Mouse (Mus musculus): ENCODE data around the gene Ulk4. TPM values are rescaled to one million over a fixed set of nuclear protein-coding genes. Genes with fewer than 3 reads are reported as not detected.

Ulk4 gene
- polyA plus RNA-seq, 1 experiment from 2014 or later: 75.9 TPM

- no peak overlapping the region for H3K4me2 ChIP-seq
- WGBS: 83% methylated on average over 5 of the region's 5 CpGs
- no peaks in the 10 kb centered on the region for H3K27me3 ChIP-seq
- H3K36me3 ChIP-seq: 0 out of 2 replicates have a peak, but pooled peaks cover 4% of the 10 kb centered on the region
- peaks cover 13% of the 10 kb centered on the region for H3K4me1 ChIP-seq (replicated peaks)
- no peak overlapping the region for H3K4me3 ChIP-seq
- no peaks in the 10 kb centered on the region for H3K9me3 ChIP-seq
- H3K9ac ChIP-seq: no peak overlapping the region
- no peak for ATAC-seq (ENCODE audit: low FRiP score, low read depth)
- no peak overlapping the region for H3K27ac ChIP-seq (replicated peaks)
Observed at GRCm38 (mm10) chr9:121279216-121279615, 2.2 kb upstream of the Ulk4 start.

DNA sequence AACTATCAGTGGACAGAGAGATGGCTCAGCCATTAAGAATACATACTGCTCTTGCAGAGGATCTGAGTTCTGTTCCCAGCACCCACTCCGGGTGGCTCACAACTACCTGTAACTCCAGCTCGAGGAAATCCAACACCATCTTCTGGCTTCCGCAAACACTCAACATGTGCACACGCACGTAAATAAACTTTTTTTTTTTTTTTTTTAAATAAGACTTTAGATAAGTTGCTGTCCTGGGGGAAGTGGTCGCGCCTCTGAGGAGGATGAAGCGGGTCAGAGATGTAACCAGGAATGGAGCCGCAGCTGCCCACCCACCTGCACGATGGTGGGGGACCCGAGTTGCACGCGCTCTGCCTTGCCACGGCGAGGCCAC, 266 bp downstream of the Ulk4 start:
- Histone ChIP-seq H3K36me3 (no peaks in the 10 kb centered on the region), H3K4me3 (peak overlapping the region; percentile 73), H3K9ac (peak overlapping the region; percentile 44), H3K9me3 (no peaks in the 10 kb centered on the region), H3K4me2 (peak overlapping the region; percentile 82), H3K4me1 (replicated peaks) (peaks cover 13% of the 10 kb centered on the region), H3K27me3 (no peaks in the 10 kb centered on the region), H3K27ac (replicated peaks) (peak overlapping the region; percentile 90)
- ATAC-seq (ENCODE audit: low FRiP score, low read depth): no peak
- WGBS: 17% methylated on average over 15 of the region's 15 CpGs

DNA sequence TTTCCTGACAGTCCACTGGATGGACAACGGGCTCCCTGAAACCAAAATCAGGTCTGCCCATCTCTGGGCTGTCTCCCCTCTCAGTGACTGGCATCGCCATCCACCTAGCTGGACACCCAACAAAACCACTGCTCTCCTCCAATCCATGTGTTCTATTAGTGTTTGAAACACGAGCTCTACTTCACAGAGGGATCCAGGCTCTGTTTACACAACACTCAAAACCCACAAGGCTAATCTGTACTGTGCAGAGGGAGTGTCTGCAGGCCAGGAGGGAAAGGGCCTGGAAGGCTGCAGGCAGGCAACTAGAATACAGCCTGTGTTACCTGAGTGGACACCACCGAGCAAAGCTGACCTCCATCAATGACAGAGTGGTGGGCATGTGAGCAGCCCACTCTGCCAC, 5.4 kb downstream of the Ulk4 start:
- H3K4me3 ChIP-seq: no peak overlapping the region
- H3K9ac ChIP-seq: no peak overlapping the region
- no peak overlapping the region for H3K4me2 ChIP-seq
- H3K9me3 ChIP-seq: no peaks in the 10 kb centered on the region
- no peaks in the 10 kb centered on the region for H3K36me3 ChIP-seq
- WGBS: 73% methylated on average over 4 of the region's 4 CpGs
- no peak for ATAC-seq (ENCODE audit: low FRiP score, low read depth)
- no peak overlapping the region for H3K27ac ChIP-seq (replicated peaks)
- H3K4me1 ChIP-seq (replicated peaks): peaks cover 4% of the 10 kb centered on the region
- no peaks in the 10 kb centered on the region for H3K27me3 ChIP-seq

DNA sequence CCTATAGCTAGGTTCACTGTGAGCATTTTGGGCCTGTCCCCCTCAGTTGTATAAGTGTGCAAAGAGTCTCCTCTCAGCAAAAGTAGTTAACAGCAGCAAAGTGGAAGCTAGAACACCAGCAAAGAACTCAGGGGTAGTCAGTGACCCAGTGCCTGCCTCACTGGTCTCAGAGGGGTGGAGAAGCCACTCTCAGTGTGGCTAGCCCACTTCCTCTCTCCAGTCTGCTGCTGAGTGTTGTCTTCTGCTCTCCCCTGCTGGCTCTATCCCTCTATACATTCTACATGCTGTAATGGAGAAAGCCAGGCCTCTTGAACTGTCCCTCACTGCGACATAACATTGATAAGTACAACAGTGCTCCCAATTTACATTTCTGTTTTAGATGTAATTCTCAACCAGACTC, 5.8 kb downstream of the Ulk4 start:
- Histone ChIP-seq H3K4me3 (no peak overlapping the region), H3K4me1 (replicated peaks) (peaks cover under 1% of the 10 kb centered on the region; the same call in 1 of the 2 replicates), H3K27ac (replicated peaks) (no peak overlapping the region), H3K9me3 (no peaks in the 10 kb centered on the region), H3K27me3 (no peaks in the 10 kb centered on the region), H3K4me2 (no peak overlapping the region), H3K9ac (no peak overlapping the region), H3K36me3 (no peaks in the 10 kb centered on the region)
- WGBS: 88% methylated on average over 1 of the region's 1 CpGs
- no peak for ATAC-seq (ENCODE audit: low FRiP score, low read depth)

DNA sequence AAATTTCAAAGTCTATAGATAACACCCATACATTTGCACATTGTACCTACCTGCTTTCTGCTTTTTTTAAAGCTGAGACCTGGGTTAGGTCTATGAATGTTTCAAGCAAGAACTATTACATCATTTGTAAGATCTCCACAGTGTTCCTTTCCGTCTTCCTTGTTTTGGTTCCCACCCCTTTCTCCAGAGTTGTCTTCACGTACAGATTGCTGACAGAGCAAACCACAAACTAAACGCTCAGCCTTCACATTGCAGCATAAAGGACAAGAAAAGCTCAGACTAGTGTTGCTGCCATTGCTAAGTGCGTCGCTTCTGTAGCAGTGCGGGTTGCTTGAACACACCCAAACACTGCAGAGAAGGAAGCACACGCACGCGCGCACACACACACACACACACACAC, 11.7 kb downstream of the Ulk4 start:
- no peak for ATAC-seq (ENCODE audit: low FRiP score, low read depth)
- 77% methylated on average over 10 of the region's 10 CpGs for WGBS
- H3K27me3 ChIP-seq: no peaks in the 10 kb centered on the region
- no peaks in the 10 kb centered on the region for H3K36me3 ChIP-seq
- H3K4me1 ChIP-seq (replicated peaks): no peaks in the 10 kb centered on the region
- H3K27ac ChIP-seq (replicated peaks): no peak overlapping the region
- H3K9ac ChIP-seq: no peak overlapping the region
- no peaks in the 10 kb centered on the region for H3K9me3 ChIP-seq
- H3K4me3 ChIP-seq: no peak overlapping the region
- no peak overlapping the region for H3K4me2 ChIP-seq

DNA sequence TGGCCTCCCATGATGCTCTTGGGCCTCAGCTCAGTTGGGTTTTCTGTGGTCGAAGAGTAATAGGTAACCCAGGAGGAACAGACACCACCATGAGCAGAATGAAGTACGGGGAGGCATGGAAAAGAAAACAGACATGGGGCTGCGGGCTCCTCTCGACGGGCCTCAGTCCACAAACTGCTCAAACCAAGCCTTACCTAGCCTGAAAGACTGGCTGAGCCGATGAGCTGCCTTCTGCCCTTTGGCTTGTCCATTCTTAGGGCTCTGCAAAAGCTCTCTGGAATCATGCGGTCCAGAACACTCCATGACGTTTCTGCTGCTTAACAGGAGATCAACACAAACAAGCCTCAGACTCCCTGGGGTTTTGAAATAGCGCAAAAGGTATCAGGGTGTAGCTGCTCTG, 19.9 kb downstream of the Ulk4 start:
- WGBS: 81% methylated on average over 9 of the region's 9 CpGs
- ATAC-seq (ENCODE audit: low FRiP score, low read depth): no peak
- no peaks in the 10 kb centered on the region for H3K4me1 ChIP-seq (replicated peaks)
- no peak overlapping the region for H3K4me2 ChIP-seq
- no peaks in the 10 kb centered on the region for H3K9me3 ChIP-seq
- no peak overlapping the region for H3K27ac ChIP-seq (replicated peaks)
- no peak overlapping the region for H3K4me3 ChIP-seq
- H3K36me3 ChIP-seq: no peaks in the 10 kb centered on the region
- no peaks in the 10 kb centered on the region for H3K27me3 ChIP-seq
- H3K9ac ChIP-seq: no peak overlapping the region

DNA sequence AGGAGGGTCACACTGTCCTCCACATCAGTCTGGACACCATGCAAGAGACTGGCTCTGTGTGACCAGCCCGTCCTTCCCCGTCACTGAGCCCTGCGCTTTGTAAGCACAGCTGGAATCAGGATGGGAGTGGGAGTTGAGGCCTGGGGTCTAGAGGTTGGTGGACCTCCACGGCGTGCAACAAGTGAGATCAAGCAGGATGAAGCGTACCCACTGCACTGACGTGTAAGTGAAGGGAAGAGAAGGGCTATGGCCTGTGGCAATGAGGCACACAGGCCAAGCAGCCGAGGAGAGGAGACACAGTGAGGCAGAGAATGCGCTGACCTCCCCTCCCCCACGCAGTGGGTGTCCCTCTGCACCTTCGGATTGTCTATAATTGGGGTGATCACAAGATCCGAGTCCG, 22.2 kb downstream of the Ulk4 start:
- no peaks in the 10 kb centered on the region for H3K27me3 ChIP-seq
- no peaks in the 10 kb centered on the region for H3K36me3 ChIP-seq
- WGBS: 93% methylated on average over 13 of the region's 13 CpGs
- no peaks in the 10 kb centered on the region for H3K9me3 ChIP-seq
- no peak overlapping the region for H3K4me2 ChIP-seq
- no peak overlapping the region for H3K27ac ChIP-seq (replicated peaks)
- H3K4me3 ChIP-seq: no peak overlapping the region
- H3K4me1 ChIP-seq (replicated peaks): no peaks in the 10 kb centered on the region
- no peak overlapping the region for H3K9ac ChIP-seq
- ATAC-seq (ENCODE audit: low FRiP score, low read depth): no peak

- ATAC-seq (ENCODE audit: low FRiP score, low read depth): no peak
- no peaks in the 10 kb centered on the region for H3K36me3 ChIP-seq
- H3K27me3 ChIP-seq: no peaks in the 10 kb centered on the region
- 86% methylated on average over 2 of the region's 2 CpGs for WGBS
- no peak overlapping the region for H3K4me3 ChIP-seq
- no peak overlapping the region for H3K9ac ChIP-seq
- no peak overlapping the region for H3K27ac ChIP-seq (replicated peaks)
- H3K4me1 ChIP-seq (replicated peaks): no peaks in the 10 kb centered on the region
- H3K9me3 ChIP-seq: no peaks in the 10 kb centered on the region
- no peak overlapping the region for H3K4me2 ChIP-seq
Observed at GRCm38 (mm10) chr9:121253983-121254382, 23.0 kb downstream of the Ulk4 start.

GRCm38 (mm10) chr9:121250854-121251253, 26.1 kb downstream of the Ulk4 start:
- Histone ChIP-seq H3K4me2 (no peak overlapping the region), H3K27ac (replicated peaks) (no peak overlapping the region), H3K4me1 (replicated peaks) (no peaks in the 10 kb centered on the region), H3K4me3 (no peak overlapping the region), H3K9ac (no peak overlapping the region), H3K9me3 (no peaks in the 10 kb centered on the region), H3K36me3 (no peaks in the 10 kb centered on the region), H3K27me3 (no peaks in the 10 kb centered on the region)
- 91% methylated on average over 11 of the region's 11 CpGs for WGBS
- ATAC-seq (ENCODE audit: low FRiP score, low read depth): no peak

GRCm38 (mm10) chr9:121249805-121250204, 27.2 kb downstream of the Ulk4 start:
- WGBS: 63% methylated on average over 14 of the region's 14 CpGs
- no peak overlapping the region for H3K4me2 ChIP-seq
- no peak overlapping the region for H3K9ac ChIP-seq
- no peak for ATAC-seq (ENCODE audit: low FRiP score, low read depth)
- no peak overlapping the region for H3K27ac ChIP-seq (replicated peaks)
- H3K4me3 ChIP-seq: no peak overlapping the region
- no peaks in the 10 kb centered on the region for H3K36me3 ChIP-seq
- H3K4me1 ChIP-seq (replicated peaks): no peaks in the 10 kb centered on the region
- no peaks in the 10 kb centered on the region for H3K27me3 ChIP-seq
- no peaks in the 10 kb centered on the region for H3K9me3 ChIP-seq

GRCm38 (mm10) chr9:121247956-121248775, 28.8 kb downstream of the Ulk4 start:
- no peaks in the 10 kb centered on the region for H3K9me3 ChIP-seq
- H3K27ac ChIP-seq (replicated peaks): no peak overlapping the region
- H3K4me1 ChIP-seq (replicated peaks): no peaks in the 10 kb centered on the region
- no peaks in the 10 kb centered on the region for H3K36me3 ChIP-seq
- H3K27me3 ChIP-seq: no peaks in the 10 kb centered on the region
- H3K4me2 ChIP-seq: no peak overlapping the region
- peak; percentile 61; the same call in 1 of the 2 replicates for ATAC-seq (ENCODE audit: low FRiP score, low read depth)
- 62% methylated on average over 12 of the region's 12 CpGs for WGBS
- H3K9ac ChIP-seq: no peak overlapping the region
- H3K4me3 ChIP-seq: no peak overlapping the region

- no peak overlapping the region for H3K27ac ChIP-seq (replicated peaks)
- H3K4me2 ChIP-seq: no peak overlapping the region
- H3K27me3 ChIP-seq: no peaks in the 10 kb centered on the region
- no peaks in the 10 kb centered on the region for H3K9me3 ChIP-seq
- no peaks in the 10 kb centered on the region for H3K4me1 ChIP-seq (replicated peaks)
- no peak overlapping the region for H3K4me3 ChIP-seq
- 86% methylated on average over 6 of the region's 6 CpGs for WGBS
- no peaks in the 10 kb centered on the region for H3K36me3 ChIP-seq
- no peak for ATAC-seq (ENCODE audit: low FRiP score, low read depth)
- no peak overlapping the region for H3K9ac ChIP-seq
Observed at GRCm38 (mm10) chr9:121247047-121247446, 29.9 kb downstream of the Ulk4 start.

- no peak overlapping the region for H3K4me3 ChIP-seq
- H3K9ac ChIP-seq: no peak overlapping the region
- H3K9me3 ChIP-seq: no peaks in the 10 kb centered on the region
- H3K27me3 ChIP-seq: no peaks in the 10 kb centered on the region
- no peaks in the 10 kb centered on the region for H3K36me3 ChIP-seq
- no peak overlapping the region for H3K4me2 ChIP-seq
- H3K27ac ChIP-seq (replicated peaks): no peak overlapping the region
- 87% methylated on average over 6 of the region's 6 CpGs for WGBS
- no peak for ATAC-seq (ENCODE audit: low FRiP score, low read depth)
- no peaks in the 10 kb centered on the region for H3K4me1 ChIP-seq (replicated peaks)
Observed at GRCm38 (mm10) chr9:121242331-121242730, 34.7 kb downstream of the Ulk4 start.
